Comparison of ENCODE assay signal across 14 mouse cellular contexts in genomic region chrX:142481203-142481815, GRCm38 (mm10).
DNase-seq lines count a peak whose midpoint lies in the region.
"Had no signal": no experiment of that assay in that cellular context is flagged by ENCODE, and none has a peak within 500 bp of the region (broad histone marks: within the 10 kb centered on the region; RNA-seq: fewer than 3 reads in every experiment).

No protein-coding gene starts in this region.

- peak; percentile 12 to 46 for DNase-seq in frontal cortex, adult 2 months (ENCODE audit: extremely low spot score in 1 of 2, low spot score in 1 of 2)
- no peak for DNase-seq in frontal cortex, postnatal 25 days (ENCODE audit: low spot score in 2 of 2)
- DNase-seq in left cerebral cortex, adult 9 months (ENCODE audit: low spot score in 2 of 2): peak; percentile 9 to 54
- DNase-seq in left cerebral cortex, postnatal 4 days: no peak
- DNase-seq in NIH3T3 (ENCODE audit: low read depth): peak; percentile 34
- peak; percentile 41 for DNase-seq in telencephalon, adult 2 months (ENCODE audit: low read depth, low spot score)
- no peak for DNase-seq in embryo, embryonic 10 days (ENCODE audit: low spot score)
- DNase-seq: adrenal gland, postnatal 10 days; cerebellum, adult 9-10 months; gastrocnemius, postnatal 36 days; kidney, adult 11 months; kidney, postnatal 36 days; liver, postnatal 0 days; retina, postnatal 1 day had no signal

- intact Hi-C loops in left cerebral cortex, postnatal 4 days (cut with DNase I): no loop called here

Comparison
In these comparisons a context has a peak if more than half of its experiments do, and no peak if none do; other contexts are left out.
1. DNase-seq: peak in frontal cortex, adult 2 months (2 of 2), left cerebral cortex, adult 9 months (2 of 2), NIH3T3 (single experiment) and telencephalon, adult 2 months (single experiment); none in frontal cortex, postnatal 25 days (0 of 2), left cerebral cortex, postnatal 4 days (single experiment) and embryo, embryonic 10 days (single experiment).